Mouse (Mus musculus) stomach, postnatal 0 days (tissue): ENCODE data around the gene Arhgef3.

ENCODE experiments used
- CTCF ChIP-seq: IDR thresholded peaks from 2 replicates; pipeline ENCODE4 v1.5.1; 2016; ENCODE audit warnings: antibody characterized with exemption, low read depth, mild to moderate bottlenecking, moderate library complexity
- EP300 ChIP-seq: optimal IDR thresholded peaks from 2 replicates; pipeline ENCODE3; 2016; ENCODE audit warnings: antibody characterized with exemption

GRCm38 (mm10) chr14:27361514-27361913 lies 246.8 kb downstream of the Arhgef3 start:
- TF ChIP-seq CTCF (no peak), EP300 (no peak)
